Mouse (Mus musculus) embryonic fibroblast, embryonic 13.5 days (primary cell): ENCODE results near the gene Tmem245.
A peak's percentile ranks its signal among the peaks of the same experiment; 100 is the strongest.

Experiments
- CTCF ChIP-seq: IDR thresholded peaks from 2 replicates; pipeline ENCODE4 v1.5.1; 2011; ENCODE audit warnings: mild to moderate bottlenecking, control low read depth, low read length, moderate library complexity, borderline replicate concordance; ENCODE audit not compliant: insufficient read depth
- POLR2A ChIP-seq: IDR thresholded peaks from 2 replicates; pipeline ENCODE4 v1.6.1; 2011; ENCODE audit warnings: low read depth, mild to moderate bottlenecking, control low read depth, low read length, moderate library complexity

DNA sequence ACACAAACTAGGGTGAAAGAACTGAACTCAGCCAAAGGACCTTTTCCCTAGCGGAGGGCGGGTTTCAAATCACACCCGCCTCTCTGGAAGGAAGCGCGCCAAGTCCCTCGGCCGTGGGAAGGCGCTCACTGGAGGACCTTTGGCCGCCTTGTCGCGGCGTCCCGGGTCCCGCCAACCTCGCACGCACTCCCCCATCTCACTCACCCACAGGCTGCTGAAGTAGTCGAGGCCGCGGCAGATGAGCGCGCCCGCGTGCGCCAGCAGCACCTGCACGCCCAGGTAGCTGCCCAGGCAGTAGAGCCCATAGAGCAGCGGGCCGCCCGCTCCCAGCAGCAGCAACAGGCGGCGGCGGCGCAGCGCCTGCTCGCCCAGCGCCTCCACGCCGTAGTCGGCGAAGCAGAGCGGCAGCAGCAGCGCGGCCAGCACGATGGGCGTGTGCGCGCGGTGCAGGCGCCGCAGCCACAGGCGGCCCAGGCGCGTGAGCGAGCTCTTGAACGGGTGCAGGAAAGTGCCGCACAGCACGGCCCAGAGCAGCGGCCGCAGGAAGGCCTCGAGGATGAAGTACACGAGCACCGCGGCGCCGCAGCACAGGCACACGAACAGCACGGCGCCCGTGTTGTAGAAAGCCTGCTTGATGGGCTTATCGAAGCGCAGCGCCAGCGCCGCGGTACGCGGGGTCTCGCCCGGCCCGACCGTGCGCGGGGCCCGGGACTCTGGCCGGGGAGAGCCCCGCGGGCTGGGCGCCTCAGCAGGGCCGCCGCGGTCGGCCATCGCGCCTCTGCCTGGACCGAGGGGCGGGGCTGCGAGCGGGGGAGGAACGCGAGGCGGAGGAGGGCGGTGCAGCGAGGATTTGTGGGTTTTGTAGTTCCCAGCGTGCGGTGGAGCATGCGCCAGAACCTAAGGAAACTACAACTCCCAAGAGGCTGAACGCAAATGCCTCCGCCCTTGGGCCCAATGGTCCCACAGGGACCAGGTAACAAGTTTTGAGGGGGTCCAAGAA, at the start of gene Tmem245:
- TF ChIP-seq POLR2A (peak; percentile 62), CTCF (no peak)
